Mouse (Mus musculus) liver, embryonic 14.5 days (tissue): Measurements from ENCODE around the gene Fam222b. TPM values are rescaled to one million over a fixed set of nuclear protein-coding genes. Genes with fewer than 3 reads are reported as not detected.
A peak's percentile ranks its signal among the peaks of the same experiment; 100 is the strongest.

ENCODE experiments used
- ATAC-seq: fragments of 200-750 bp; cut with Nextera tagmentation; 2 replicates; pipeline ENCODE4 v1.8.0; 2017; ENCODE audit warnings: moderate number of reproducible peaks, mild to moderate bottlenecking, moderate library complexity; ENCODE audit not compliant: insufficient read depth
- DNase-seq, 3 experiments: peaks; one replicate each; pipeline ENCODE4 v3.0.0-alpha.2; 2012 to 2013; ENCODE audit warnings: low read depth in 3 of 3, low spot score in 3 of 3
- H3K27ac ChIP-seq: fragments of 300-500 bp; sonication (generic); 2 replicates; pipeline ENCODE4 v1.5.1; 2014; ENCODE audit warnings: moderate library complexity, mild to moderate bottlenecking, control low read depth, inconsistent platforms
- H3K27me3 ChIP-seq: fragments of 300-500 bp; sonication (generic); 2 replicates; pipeline ENCODE4 v1.6.1; 2014; ENCODE audit warnings: mild to moderate bottlenecking, low read length, moderate library complexity; ENCODE audit not compliant: control insufficient read depth, insufficient read depth
- H3K36me3 ChIP-seq: fragments of 300-500 bp; sonication (generic); replicated peaks from 2 replicates; pipeline ENCODE4 v1.6.1; 2014; ENCODE audit warnings: low read depth; ENCODE audit not compliant: control insufficient read depth, insufficient read depth
- H3K4me1 ChIP-seq, 2 experiments: fragments of 200-500 bp in 1 of 2; fragments of 300-500 bp in 1 of 2; sonication (generic) in 1 of 2; replicated peaks; 2 replicates each; pipeline ENCODE4 v1.6.1; 2012 to 2014; ENCODE audit warnings: antibody characterized with exemption in 1 of 2, inconsistent platforms in 1 of 2, low read length in 1 of 2; ENCODE audit not compliant: control insufficient read depth in 2 of 2, insufficient read depth in 2 of 2
- H3K4me2 ChIP-seq: fragments of 300-500 bp; sonication (generic); 2 replicates; pipeline ENCODE4 v1.6.1; 2014; ENCODE audit warnings: low read depth, mild to moderate bottlenecking, control low read depth, moderate library complexity
- H3K4me3 ChIP-seq, 2 experiments: fragments of 200-500 bp in 1 of 2; fragments of 300-500 bp in 1 of 2; sonication (generic) in 1 of 2; 2 replicates each; pipeline ENCODE4 v1.5.1; 2012 to 2014; ENCODE audit warnings: low read depth in 2 of 2, low read length in 2 of 2, mild to moderate bottlenecking in 2 of 2, control low read depth in 1 of 2, inconsistent platforms in 1 of 2, moderate library complexity in 1 of 2; ENCODE audit not compliant: insufficient read depth in 1 of 2
- H3K9ac ChIP-seq: fragments of 300-500 bp; sonication (generic); replicated peaks from 2 replicates; pipeline ENCODE4 v1.6.1; 2014; ENCODE audit warnings: mild to moderate bottlenecking, control low read depth, moderate library complexity
- H3K9me3 ChIP-seq: fragments of 300-500 bp; sonication (generic); 2 replicates; pipeline ENCODE4 v1.6.1; 2016; ENCODE audit warnings: low read length, mixed read lengths; ENCODE audit not compliant: control insufficient read depth
- CTCF ChIP-seq: IDR thresholded peaks from 2 replicates; pipeline ENCODE4 v1.5.1; 2016; ENCODE audit warnings: antibody characterized with exemption, low read depth, control low read depth
- EP300 ChIP-seq: IDR thresholded peaks from 2 replicates; pipeline ENCODE4 v1.6.1; 2016; ENCODE audit warnings: antibody characterized with exemption, low read depth
- WGBS: fragments of 180-500 bp; shearing (Covaris S2); extraction: QIAGEN DNeasy Blood & Tissue Kit; methylation state at CpG from one replicate; pipeline ENCODE4 v1.1.7; 2014; ENCODE audit not compliant: insufficient replicate concordance; 5-methylcytosine and 5-hydroxymethylcytosine counted together
- polyA plus RNA-seq, 2 experiments: library from polyadenylated mRNA; depleted of rRNA in 1 of 2; stranded (reverse) in 1 of 2; unstranded in 1 of 2; fragments of >200 nt; fragmentation: Nextera tagmentation in 1 of 2; extraction: Ambion mirVana in 1 of 2; gene quantifications; 2 replicates each; pipeline versions ENCODE4 v1.2.1 to v1.2.3; 2012 to 2014

The Fam222b gene
- polyA plus RNA-seq, 2 experiments, result 2.5 to 3.8 TPM

GRCm38 (mm10) chr11:78172034-78172747 lies 77.7 kb downstream of the Fam222b start:
- H3K27ac ChIP-seq, result no peak overlapping the region
- no peaks in the 10 kb centered on the region for H3K9me3 ChIP-seq
- ATAC-seq, result no peak
- H3K36me3 ChIP-seq, result no peaks in the 10 kb centered on the region
- H3K4me1 ChIP-seq, result peaks cover 35 to 37% of the 10 kb centered on the region in 2 experiments
- no peaks in the 10 kb centered on the region for H3K27me3 ChIP-seq
- no peak overlapping the region for H3K4me2 ChIP-seq
- TF ChIP-seq EP300 (no peak), CTCF (peak; percentile 61)
- no peak overlapping the region for H3K9ac ChIP-seq
- 79% methylated on average over 16 of the region's 16 CpGs for WGBS
- H3K4me3 ChIP-seq, result no peak overlapping the region
- no peak for DNase-seq

- no peak for TF ChIP-seq EP300
- TF ChIP-seq CTCF, result no peak
- DNase-seq (no peak), ATAC-seq (no peak)
- 82% methylated on average over 19 of the region's 19 CpGs for WGBS
- H3K4me2 ChIP-seq, result no peak overlapping the region
- H3K36me3 ChIP-seq, result no peaks in the 10 kb centered on the region
- peaks cover 31 to 32% of the 10 kb centered on the region in 2 experiments for H3K4me1 ChIP-seq
- H3K9me3 ChIP-seq, result no peaks in the 10 kb centered on the region
- H3K27ac ChIP-seq, result no peak overlapping the region
- H3K4me3 ChIP-seq, result no peak overlapping the region
- no peak overlapping the region for H3K9ac ChIP-seq
- no peaks in the 10 kb centered on the region for H3K27me3 ChIP-seq
Measured at GRCm38 (mm10) chr11:78172748-78173383, 78.4 kb downstream of the Fam222b start.

GRCm38 (mm10) chr11:78174506-78174905 lies 80.0 kb downstream of the Fam222b start:
- peaks cover 3% of the 10 kb centered on the region for H3K36me3 ChIP-seq
- H3K27me3 ChIP-seq, result no peaks in the 10 kb centered on the region
- no peak overlapping the region for H3K9ac ChIP-seq
- DNase-seq, result no peak
- ATAC-seq, result no peak
- peaks cover 15 to 17% of the 10 kb centered on the region in 2 experiments for H3K4me1 ChIP-seq
- H3K27ac ChIP-seq, result no peak overlapping the region
- WGBS, result 83% methylated on average over 3 of the region's 3 CpGs
- H3K4me2 ChIP-seq, result no peak overlapping the region
- no peaks in the 10 kb centered on the region for H3K9me3 ChIP-seq
- no peak for TF ChIP-seq CTCF
- no peak for TF ChIP-seq EP300
- no peak overlapping the region for H3K4me3 ChIP-seq

GRCm38 (mm10) chr11:78175771-78176401 lies 81.4 kb downstream of the Fam222b start:
- H3K4me1 ChIP-seq, result peaks cover 16 to 23% of the 10 kb centered on the region in 2 experiments
- ATAC-seq, result peak; percentile 0

GRCm38 (mm10) chr11:78176402-78176862 lies 82.0 kb downstream of the Fam222b start, which contains the start of the genes Nek8 and Tlcd1:
TSS of gene Nek8 (minus strand) at chr11:78176675.
TSS of gene Tlcd1 (plus strand) at chr11:78176711.
- Histone ChIP-seq H3K27me3 (no peaks in the 10 kb centered on the region), H3K4me1 (peaks cover 16 to 26% of the 10 kb centered on the region in 2 experiments), H3K27ac (peak within 1 kb of the TSS; percentile 96), H3K9ac (peak within 1 kb of the TSS; percentile 99), H3K9me3 (no peaks in the 10 kb centered on the region), H3K4me2 (peak within 1 kb of the TSS; percentile 99), H3K4me3 (peak within 1 kb of the TSS; percentile 86 to 90), H3K36me3 (peaks cover 23% of the 10 kb centered on the region)
- DNase-seq (peak; percentile 80 to 93 (median 87)), ATAC-seq (peak; percentile 58; the same call in 1 of the 2 replicates)
- under 1% methylated on average over 32 of the region's 32 CpGs for whole genome bisulfite sequencing
- no peak; the same call in 1 of the 2 replicates for TF ChIP-seq EP300
- TF ChIP-seq CTCF, result no peak

More at GRCm38 (mm10) chr11:78175771-78176401, 81.4 kb downstream of the Fam222b start:
- Histone ChIP-seq H3K27me3 (no peaks in the 10 kb centered on the region), H3K36me3 (peaks cover 17% of the 10 kb centered on the region), H3K9ac (peak overlapping the region; percentile 99), H3K9me3 (no peaks in the 10 kb centered on the region), H3K4me2 (peak overlapping the region; percentile 99), H3K4me3 (peak overlapping the region; percentile 33 to 86), H3K27ac (peak overlapping the region; percentile 96)
- peak in 2 of 3 experiments; percentile 93 to 95 for DNase-seq
- TF ChIP-seq CTCF (peak; percentile 23; the same call in 1 of the 2 replicates), EP300 (peak; percentile 49)
- WGBS, result 1% methylated on average over 9 of the region's 10 CpGs
